Mouse (Mus musculus) spleen, postnatal 10 days (tissue): ENCODE data around the gene Gphb5.

Source experiments
- DNase-seq, 2 experiments: peaks; one replicate each; pipeline ENCODE4 v3.0.0; 2021 to 2022; ENCODE audit warnings: low spot score in 2 of 2

Gphb5 gene

DNA sequence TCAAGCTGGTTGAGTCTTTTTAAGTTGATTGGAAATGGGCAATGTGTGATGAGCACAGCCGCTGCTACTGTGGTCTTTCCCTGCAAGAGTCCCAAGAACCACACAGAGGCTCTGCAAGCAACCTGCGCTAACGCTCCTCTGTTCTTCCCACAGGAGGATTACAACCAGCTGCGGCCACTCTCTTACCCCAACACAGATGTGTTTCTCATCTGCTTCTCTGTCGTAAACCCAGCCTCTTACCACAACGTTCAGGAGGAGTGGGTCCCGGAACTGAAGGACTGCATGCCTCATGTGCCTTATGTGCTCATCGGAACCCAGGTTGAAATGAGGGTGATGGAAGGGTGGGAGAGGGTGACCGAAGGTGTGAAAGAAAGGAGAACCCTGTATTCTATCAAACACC lies 25.1 kb downstream of the Gphb5 start:
- DNase-seq, result no peak

DNA sequence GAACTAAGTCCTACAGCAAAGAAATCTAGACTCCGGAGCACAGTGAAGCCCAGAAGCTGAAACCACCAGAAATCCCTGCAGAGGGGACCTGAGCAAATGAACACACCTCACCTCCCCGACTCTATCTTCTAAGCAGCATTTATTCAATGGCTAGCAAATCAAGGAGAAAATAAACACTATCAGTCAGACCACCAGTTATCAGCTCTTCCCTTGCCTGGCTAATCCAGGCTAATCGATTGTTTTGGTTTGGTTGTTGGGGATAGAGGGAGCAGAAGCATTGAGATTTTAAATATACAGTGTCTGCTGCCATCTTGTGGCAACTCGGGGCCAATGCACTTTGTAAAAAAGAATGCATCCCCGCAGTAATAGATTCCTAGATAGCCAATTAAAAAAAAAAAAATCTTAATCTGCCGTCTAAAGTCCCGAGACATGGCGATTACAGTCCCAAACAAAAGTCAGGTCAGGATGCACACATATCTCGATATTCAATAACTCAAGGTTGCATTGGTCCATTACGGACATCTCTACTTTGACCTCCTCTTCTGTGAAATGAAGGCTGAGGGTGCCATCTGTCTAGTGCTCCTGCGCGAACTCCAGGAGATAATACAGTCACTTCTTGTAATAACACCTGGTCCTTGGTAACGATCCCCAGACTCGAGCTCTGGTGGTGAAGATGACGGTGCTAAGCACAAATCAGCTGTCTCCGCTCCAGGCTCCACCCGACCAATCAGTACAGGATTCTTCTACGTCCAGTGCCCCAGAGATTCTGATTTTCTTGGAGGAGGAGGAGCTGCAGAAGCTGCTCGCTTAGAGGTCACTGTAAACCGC lies 27.1 kb downstream of the Gphb5 start:
- no peak for DNase-seq

DNA sequence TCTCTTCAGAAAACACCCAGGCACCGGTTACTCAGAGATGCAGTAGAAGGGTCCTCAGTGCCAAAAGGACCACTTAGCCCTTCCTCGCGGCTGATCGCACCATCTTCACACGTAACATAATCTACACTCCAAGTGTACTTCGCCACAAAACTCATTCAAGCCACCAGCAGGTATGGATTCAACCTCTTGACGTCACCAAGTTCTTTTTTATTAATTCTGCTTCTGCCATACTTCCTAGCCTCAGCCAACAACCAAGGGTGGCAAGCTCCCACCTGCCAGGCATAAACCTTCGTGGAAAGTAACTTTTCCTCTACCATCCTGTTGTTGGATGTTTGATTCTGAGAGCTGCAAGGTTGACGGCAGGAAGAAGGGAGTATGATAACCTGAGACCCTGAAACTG lies 28.1 kb downstream of the Gphb5 start:
- no peak for DNase-seq

DNA sequence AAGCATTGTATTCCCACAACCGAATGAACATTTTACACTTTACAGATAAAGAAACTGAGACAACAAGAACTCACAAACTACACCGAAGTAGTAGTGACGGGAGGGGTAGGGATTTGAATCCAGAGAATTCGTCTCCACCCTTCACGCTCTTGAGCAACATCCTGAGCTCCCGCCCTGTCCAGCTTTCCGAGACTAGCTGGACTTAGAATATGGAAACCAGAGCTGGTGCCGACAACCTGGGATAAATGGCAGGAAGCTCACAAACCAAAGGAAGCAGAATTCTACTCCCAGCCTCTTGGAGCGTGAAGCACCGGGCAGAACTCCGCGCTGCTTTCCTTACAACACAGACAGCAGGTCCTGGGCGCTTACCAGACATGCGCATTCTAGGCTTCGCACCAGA lies 28.7 kb downstream of the Gphb5 start:
- no peak for DNase-seq

DNA sequence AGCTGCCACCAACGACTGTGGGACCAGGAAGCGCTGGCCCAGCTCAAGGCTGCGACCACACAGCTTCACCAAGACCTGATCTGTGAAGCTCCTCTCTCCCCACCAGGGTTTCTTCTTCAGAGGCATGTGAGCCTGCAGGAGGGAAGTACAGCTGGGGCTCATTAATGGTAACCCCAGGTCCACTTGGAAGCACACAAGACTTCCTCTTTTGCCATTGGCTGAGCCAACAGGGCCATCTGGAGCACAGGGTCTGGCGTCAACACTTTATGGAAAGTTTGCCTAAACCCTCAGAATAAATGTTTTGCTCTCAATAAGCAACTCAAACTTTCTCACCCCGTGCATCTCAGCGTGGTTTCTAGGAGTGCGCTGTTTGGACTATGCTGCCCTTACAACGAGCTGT lies 29.4 kb downstream of the Gphb5 start:
- no peak for DNase-seq

DNA sequence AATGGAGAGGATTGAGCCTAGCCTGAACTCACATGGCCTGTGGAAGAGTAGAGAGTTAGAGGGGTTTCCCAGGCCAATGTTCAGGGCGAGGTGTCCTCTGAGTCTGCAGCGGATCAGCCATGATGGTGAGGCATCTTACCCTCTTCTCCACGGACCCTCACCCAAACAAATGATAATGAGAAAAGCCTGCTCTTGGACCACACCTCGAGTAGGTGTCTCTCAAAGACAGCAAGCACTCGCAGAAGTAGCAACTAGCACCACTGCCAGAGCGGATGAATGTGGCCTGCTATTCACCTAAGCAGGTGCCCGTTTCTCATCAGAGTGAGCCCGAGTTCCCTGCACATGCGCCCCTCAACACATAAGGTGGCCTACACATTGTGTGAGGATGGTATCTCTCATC lies 29.9 kb downstream of the Gphb5 start:
- no peak for DNase-seq

DNA sequence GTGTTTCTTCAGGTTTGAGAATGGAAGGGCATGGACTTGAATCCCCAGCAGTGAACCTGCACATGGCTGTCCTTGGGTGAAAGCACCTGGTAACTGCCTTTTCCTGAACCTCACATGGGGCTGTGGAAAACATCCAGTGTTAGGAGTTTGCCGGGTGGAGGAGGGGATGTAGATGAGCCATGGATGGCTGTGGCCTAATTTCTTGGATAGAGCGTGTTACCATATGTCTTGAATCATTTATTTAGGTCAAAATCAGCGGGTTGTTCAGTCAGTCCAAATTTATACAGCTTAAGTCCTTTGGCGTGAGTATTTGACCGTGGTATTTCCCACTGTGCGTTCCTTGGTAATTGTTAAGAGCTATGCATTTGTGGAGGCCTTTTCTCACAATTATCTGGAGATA lies 40.5 kb downstream of the Gphb5 start:
- DNase-seq, result no peak

DNA sequence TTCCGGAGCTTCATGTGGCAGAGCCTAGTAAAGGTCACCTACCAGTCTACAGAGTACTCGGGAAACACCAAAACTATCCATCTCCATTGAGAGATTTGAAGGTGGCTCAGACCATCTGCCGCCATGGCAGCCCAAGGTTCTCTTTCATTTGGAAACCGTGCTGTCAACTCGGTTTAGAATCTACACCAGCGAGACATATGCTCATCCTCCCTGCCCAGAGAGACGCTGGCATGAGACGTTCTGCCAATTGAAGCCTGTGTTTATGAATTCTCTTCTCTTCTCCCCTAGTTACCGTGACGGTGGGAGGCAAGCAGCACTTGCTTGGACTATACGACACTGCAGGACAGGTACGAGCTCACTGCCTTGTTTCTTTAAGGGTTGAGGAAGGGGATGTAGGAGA lies 41.5 kb downstream of the Gphb5 start:
- DNase-seq, result no peak

DNA sequence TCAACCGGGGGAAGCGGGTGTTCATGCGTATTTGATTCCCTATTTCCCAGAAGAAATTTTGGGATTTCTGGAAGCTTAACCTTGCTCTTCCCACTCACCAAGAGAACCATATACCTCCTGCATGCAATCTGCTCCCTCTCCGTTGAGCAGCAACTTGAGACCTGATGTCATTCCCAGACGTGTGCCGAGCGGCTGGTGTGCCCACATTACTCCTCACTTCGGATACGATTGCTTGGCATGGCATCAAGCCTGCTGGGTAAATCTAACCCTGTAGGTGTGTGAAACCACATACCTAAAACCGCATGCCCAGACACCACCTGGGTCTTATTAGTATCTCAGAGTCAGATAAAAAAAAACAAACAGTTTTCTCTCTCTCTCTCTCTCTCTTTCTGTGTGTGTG lies 42.1 kb downstream of the Gphb5 start:
- DNase-seq, result no peak

DNA sequence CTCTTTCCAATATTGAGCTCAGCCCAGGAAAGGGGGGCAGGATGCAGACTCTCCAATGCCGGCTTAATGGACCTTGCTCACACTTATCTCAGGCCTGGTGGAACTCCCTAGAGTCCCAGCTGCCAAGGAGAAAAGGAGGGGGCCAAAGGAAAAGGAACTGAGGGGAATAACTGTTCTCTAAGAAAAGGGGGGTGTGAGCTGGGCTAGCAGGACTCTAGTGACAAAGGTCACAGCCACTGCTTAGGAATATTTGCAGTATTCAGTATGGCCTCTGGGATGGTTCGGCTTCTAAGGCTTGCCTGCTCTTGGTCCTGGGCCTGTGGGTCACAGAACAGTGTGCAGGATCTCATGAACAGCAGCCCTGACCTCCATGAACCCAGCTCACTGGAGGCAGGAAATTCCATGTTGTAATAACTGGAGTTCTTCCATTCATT lies 47.1 kb downstream of the Gphb5 start:
- DNase-seq, result no peak

DNA sequence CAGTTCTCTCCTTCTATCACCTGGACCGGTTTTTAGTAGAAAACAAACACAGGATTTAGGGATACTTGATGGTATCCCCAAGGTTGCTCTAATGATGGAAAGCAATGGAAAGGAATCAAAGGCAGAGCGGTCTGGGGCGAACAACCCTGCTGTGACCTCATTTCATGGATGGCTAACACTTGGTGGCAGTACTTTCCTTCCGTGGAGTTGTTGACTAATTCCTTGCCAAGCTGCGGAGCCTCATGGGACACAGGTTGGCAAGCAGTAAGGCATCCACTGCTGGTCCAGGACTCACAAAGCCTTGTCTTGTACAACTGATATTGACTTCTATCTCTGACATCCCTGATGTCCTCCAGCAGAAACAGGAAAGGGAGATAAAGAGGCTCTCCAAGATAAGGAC lies 48.1 kb downstream of the Gphb5 start:
- no peak for DNase-seq

DNA sequence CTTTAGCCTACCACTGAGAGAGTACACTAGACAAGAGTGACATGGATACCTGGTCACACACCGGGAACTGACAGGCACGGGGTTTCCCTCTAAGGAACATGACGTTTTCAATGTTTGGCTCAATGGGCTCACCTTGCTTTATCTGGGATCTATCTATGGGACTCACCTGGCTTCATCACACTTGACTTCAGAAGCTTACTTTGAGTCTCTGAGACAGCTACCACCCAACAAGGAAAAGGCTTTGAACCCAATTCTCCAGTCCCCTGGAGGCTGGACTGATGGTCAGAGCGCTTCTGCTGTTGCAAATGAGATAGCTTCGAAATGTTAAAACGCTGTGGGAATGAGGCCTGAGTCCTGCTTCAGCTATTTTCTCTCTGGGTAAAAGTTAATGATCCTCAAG lies 49.2 kb downstream of the Gphb5 start:
- DNase-seq, result no peak

DNA sequence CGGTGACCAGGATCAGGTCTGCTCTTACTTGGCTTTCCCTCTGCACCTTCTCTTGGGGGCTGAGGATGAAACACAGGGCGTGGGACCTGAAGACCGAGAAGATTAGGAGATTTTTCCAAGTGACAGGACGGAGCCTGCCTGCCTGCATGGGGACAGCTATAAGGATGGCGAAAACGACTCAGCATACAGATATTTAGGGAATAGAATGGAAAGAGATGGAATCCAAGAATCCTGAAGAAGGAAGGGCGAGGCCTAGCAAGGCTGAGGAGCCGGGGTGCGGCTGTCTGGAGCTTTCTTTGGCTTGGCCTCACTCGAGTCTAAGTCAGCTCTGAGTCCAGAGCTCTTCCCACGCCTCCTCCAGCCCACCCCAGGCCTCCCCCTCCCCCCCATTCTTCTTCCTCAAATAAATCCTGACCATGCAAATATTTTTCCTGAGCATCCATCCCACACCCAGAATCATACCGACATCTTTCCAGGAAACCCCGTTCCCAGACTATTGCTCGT lies 50.9 kb downstream of the Gphb5 start:
- no peak for DNase-seq

DNA sequence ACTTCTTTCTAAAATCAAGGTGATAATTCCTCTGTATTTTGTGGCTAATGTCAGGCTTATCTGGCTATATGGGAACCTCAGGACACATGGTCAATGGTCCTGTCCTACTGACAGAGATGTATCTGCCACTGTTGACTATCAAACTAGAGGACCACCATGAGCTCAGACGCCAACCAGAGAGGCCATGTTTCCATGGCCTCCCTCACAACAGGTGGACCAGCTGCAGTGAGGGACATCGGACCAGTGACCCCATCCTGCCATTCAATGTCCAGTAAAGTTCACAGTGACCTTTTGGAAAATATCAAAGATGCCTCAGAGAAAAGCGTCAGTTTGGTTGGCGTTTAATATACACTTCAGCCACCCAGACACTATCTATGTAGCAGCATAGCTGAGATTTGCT lies 52.2 kb downstream of the Gphb5 start:
- no peak for DNase-seq

DNA sequence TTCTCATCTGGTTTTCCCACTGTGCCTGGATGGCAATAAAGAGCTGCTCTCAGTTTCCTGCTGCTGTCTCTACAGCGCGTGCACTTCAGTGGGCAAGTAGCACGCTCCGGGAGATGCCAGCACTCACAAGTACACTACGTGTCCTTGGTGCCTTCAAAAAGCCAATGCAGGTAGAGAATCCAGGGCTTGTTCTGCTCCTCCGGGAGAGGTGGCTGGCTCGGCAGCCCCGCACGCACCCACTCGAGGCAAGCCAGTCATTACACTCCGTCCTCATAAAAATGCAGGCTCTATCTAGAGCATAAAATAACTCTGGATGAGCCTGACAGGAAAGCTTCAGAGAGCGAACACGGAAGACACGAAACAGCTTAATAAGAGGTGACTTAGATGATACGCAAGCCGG lies 54.1 kb downstream of the Gphb5 start:
- DNase-seq, result no peak
